Mouse (Mus musculus): ENCODE measurements around the gene Wdr73. TPM values are rescaled to one million over a fixed set of nuclear protein-coding genes. Genes with fewer than 3 reads are reported as not detected.

The Wdr73 gene
- polyA plus RNA-seq, 1 experiment from 2014 or later: 21.6 TPM

DNA sequence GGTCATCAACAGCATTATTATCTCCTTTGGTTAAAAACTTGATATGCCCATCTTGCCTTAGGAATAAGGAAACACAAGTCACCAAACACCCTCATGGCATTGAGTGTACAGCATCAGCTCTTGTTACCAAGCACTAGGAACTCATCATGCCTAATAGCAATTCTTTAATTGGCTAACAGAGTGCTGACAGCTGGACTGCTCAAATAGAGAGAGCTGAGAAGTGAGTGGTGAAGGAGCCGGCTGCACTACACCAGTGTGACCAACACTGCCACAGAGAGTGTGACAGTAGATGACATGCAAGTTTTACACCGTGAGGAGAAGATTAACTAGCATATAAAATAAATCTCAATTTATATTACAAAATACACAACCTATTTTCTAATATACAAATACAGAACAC, 22.1 kb upstream of the Wdr73 start:
- peaks cover 11% of the 10 kb centered on the region for H3K36me3 ChIP-seq (ENCODE audit: control insufficient read depth, insufficient read depth, low read length)
- H3K4me2 ChIP-seq: no peak overlapping the region
- no peak overlapping the region for H3K9ac ChIP-seq (ENCODE audit: low read depth, low read length)
- no peak for ATAC-seq (replicated peaks; ENCODE audit: insufficient number of reproducible peaks, low FRiP score, low TSS enrichment)
- no peak overlapping the region for H3K27ac ChIP-seq (ENCODE audit: low read depth, low read length)
- no peaks in the 10 kb centered on the region for H3K27me3 ChIP-seq (ENCODE audit: control insufficient read depth, insufficient read depth, low read length)
- no peaks in the 10 kb centered on the region for H3K9me3 ChIP-seq (replicated peaks; ENCODE audit: control insufficient read depth, low read length)
- no peak overlapping the region for H3K4me3 ChIP-seq (ENCODE audit: low read depth, low read length)
- H3K4me1 ChIP-seq (ENCODE audit: control insufficient read depth, insufficient read depth, low read length): no peaks in the 10 kb centered on the region
- WGBS (ENCODE audit: insufficient replicate concordance): 67% methylated on average over 2 of the region's 2 CpGs

DNA sequence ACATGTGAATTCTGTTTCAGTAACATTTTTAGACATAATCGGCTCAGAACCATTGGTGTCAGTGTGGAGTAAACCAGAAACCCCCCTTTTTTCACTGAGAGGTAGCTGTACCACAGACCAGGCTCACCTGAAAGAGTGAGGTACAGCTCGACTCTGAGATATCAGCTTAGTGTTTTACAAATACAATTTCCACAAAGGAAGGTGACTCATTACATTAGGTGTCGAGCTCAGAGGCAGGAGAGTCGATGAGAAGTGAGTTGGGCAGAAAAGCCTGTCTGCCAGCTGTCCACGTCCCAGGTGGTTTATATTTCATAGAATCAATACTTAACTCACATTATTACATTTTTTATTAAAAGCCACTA, 18.6 kb upstream of the Wdr73 start:
- Histone ChIP-seq H3K27ac (ENCODE audit: low read depth, low read length) (no peak overlapping the region), H3K9ac (ENCODE audit: low read depth, low read length) (no peak overlapping the region), H3K36me3 (ENCODE audit: control insufficient read depth, insufficient read depth, low read length) (peaks cover 17% of the 10 kb centered on the region), H3K9me3 (replicated peaks; ENCODE audit: control insufficient read depth, low read length) (no peaks in the 10 kb centered on the region), H3K4me1 (ENCODE audit: control insufficient read depth, insufficient read depth, low read length) (no peaks in the 10 kb centered on the region), H3K27me3 (ENCODE audit: control insufficient read depth, insufficient read depth, low read length) (no peaks in the 10 kb centered on the region), H3K4me3 (ENCODE audit: low read depth, low read length) (no peak overlapping the region), H3K4me2 (no peak overlapping the region)
- WGBS (ENCODE audit: insufficient replicate concordance): 89% methylated on average over 5 of the region's 5 CpGs
- no peak for ATAC-seq (replicated peaks; ENCODE audit: insufficient number of reproducible peaks, low FRiP score, low TSS enrichment)

DNA sequence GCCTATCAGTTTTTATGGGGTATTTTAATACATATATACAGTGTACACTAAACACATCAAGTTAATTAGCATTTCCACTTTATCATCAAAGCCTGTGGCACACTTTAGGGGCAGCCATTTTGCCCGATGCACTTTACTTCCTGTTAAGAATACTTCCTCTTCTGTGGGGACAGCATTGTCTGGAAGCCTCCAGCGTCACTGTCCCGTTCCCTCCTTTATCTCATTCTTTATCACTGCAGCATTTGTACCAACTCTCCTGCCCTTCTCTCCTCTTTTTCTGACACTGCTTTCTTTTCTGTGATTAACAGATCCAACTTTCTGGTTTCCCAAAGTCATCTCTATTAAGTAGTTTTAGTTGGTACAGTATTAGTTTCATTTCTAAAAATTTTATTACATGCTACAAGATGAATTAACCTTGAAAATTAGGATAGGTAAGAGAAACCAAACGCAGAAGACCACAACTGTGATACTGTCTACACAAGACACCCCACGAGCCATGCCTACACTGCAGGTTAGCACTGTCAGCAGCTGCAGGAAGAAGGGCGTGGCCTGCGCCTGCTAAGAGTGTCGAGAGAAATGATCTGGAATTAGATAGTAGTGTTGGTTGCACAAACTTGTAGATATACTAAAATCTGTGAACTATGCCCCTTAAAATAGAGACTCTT, 18.0 kb upstream of the Wdr73 start:
- Histone ChIP-seq H3K4me1 (ENCODE audit: control insufficient read depth, insufficient read depth, low read length) (no peaks in the 10 kb centered on the region), H3K4me3 (ENCODE audit: low read depth, low read length) (no peak overlapping the region), H3K36me3 (ENCODE audit: control insufficient read depth, insufficient read depth, low read length) (peaks cover 15% of the 10 kb centered on the region), H3K4me2 (no peak overlapping the region), H3K27ac (ENCODE audit: low read depth, low read length) (no peak overlapping the region), H3K9me3 (replicated peaks; ENCODE audit: control insufficient read depth, low read length) (no peaks in the 10 kb centered on the region), H3K9ac (ENCODE audit: low read depth, low read length) (no peak overlapping the region), H3K27me3 (ENCODE audit: control insufficient read depth, insufficient read depth, low read length) (no peaks in the 10 kb centered on the region)
- ATAC-seq (replicated peaks; ENCODE audit: insufficient number of reproducible peaks, low FRiP score, low TSS enrichment): no peak
- 63% methylated on average over 8 of the region's 8 CpGs for WGBS (ENCODE audit: insufficient replicate concordance)

DNA sequence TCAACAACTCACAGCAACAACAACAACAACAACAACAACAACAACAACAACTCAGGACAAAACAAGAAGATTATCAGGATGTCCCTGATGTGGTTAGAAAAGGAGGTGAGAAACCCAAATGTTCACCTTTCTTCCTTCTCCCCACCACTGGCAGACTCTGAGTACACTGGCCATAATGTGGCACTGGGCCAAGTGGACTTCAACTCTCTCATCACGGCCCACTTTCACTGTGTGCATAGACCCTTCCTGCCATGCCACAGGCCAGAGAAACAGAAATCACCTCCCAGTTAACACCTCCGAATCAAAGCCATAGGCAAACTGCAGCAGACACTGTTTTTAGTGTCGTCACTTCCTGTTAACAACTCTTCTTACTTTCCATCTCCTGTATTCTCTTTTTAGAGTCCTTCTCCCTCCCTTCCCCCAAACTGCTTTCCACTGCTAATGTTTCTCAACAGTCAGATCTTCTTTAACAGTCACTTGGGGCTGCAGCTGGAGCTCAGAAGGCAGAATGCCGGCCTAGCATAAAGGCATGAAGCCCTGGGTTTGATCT, 16.9 kb upstream of the Wdr73 start:
- Histone ChIP-seq H3K27me3 (ENCODE audit: control insufficient read depth, insufficient read depth, low read length) (no peaks in the 10 kb centered on the region), H3K9ac (ENCODE audit: low read depth, low read length) (no peak overlapping the region), H3K9me3 (replicated peaks; ENCODE audit: control insufficient read depth, low read length) (no peaks in the 10 kb centered on the region), H3K4me1 (ENCODE audit: control insufficient read depth, insufficient read depth, low read length) (no peaks in the 10 kb centered on the region), H3K36me3 (ENCODE audit: control insufficient read depth, insufficient read depth, low read length) (peaks cover 15% of the 10 kb centered on the region), H3K4me3 (ENCODE audit: low read depth, low read length) (no peak overlapping the region), H3K4me2 (no peak overlapping the region), H3K27ac (ENCODE audit: low read depth, low read length) (no peak overlapping the region)
- WGBS (ENCODE audit: insufficient replicate concordance): 74% methylated on average over 4 of the region's 4 CpGs
- ATAC-seq (replicated peaks; ENCODE audit: insufficient number of reproducible peaks, low FRiP score, low TSS enrichment): no peak

DNA sequence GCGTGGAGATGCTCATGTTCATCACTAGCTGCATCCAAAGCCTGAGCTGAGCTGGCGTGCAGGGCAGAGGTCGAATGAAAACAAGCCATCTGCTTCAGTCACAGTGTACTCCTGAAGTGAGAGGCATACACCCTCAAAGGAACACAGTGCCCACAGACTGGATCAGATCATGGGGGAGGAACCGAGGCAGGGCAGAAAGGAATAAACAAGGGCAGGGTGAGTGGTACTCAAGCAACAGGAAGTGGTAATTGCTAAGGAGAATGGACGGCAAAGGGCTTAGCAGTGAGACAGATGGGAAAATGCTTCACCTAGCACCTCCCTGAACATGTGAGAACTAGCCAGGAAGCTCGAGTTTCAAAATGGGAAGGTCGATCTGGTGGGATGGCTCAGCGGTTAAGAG, 11.4 kb upstream of the Wdr73 start:
- Histone ChIP-seq H3K4me2 (no peak overlapping the region), H3K27me3 (ENCODE audit: control insufficient read depth, insufficient read depth, low read length) (no peaks in the 10 kb centered on the region), H3K36me3 (ENCODE audit: control insufficient read depth, insufficient read depth, low read length) (peaks cover 23% of the 10 kb centered on the region), H3K27ac (ENCODE audit: low read depth, low read length) (no peak overlapping the region), H3K4me3 (ENCODE audit: low read depth, low read length) (no peak overlapping the region), H3K4me1 (ENCODE audit: control insufficient read depth, insufficient read depth, low read length) (no peaks in the 10 kb centered on the region), H3K9ac (ENCODE audit: low read depth, low read length) (no peak overlapping the region), H3K9me3 (replicated peaks; ENCODE audit: control insufficient read depth, low read length) (no peaks in the 10 kb centered on the region)
- ATAC-seq (replicated peaks; ENCODE audit: insufficient number of reproducible peaks, low FRiP score, low TSS enrichment): no peak
- WGBS (ENCODE audit: insufficient replicate concordance): 88% methylated on average over 8 of the region's 8 CpGs

DNA sequence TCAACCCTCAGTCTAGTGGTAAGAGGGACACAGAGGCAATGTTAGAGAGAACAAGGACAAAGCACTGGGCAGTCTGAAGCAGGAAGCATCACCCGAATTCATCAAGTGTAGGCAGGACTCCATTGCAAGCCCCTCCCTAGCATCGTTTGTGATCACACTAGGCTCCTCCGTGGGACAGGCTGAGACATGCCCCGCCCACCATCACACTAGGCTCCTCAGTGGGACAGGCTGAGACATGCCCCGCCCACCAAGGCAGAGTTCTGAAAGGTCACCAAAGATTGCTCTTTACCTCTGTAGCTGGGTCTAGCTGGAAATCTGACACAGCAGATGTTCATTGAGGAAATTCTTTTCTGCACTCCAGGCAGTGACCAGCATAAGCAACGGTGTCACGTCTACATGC, 10.0 kb upstream of the Wdr73 start:
- no peaks in the 10 kb centered on the region for H3K27me3 ChIP-seq (ENCODE audit: control insufficient read depth, insufficient read depth, low read length)
- ATAC-seq (replicated peaks; ENCODE audit: insufficient number of reproducible peaks, low FRiP score, low TSS enrichment): no peak
- H3K4me1 ChIP-seq (ENCODE audit: control insufficient read depth, insufficient read depth, low read length): no peaks in the 10 kb centered on the region
- H3K27ac ChIP-seq (ENCODE audit: low read depth, low read length): no peak overlapping the region
- no peak overlapping the region for H3K9ac ChIP-seq (ENCODE audit: low read depth, low read length)
- H3K4me3 ChIP-seq (ENCODE audit: low read depth, low read length): no peak overlapping the region
- 77% methylated on average over 7 of the region's 7 CpGs for WGBS (ENCODE audit: insufficient replicate concordance)
- no peak overlapping the region for H3K4me2 ChIP-seq
- peaks cover 20% of the 10 kb centered on the region for H3K36me3 ChIP-seq (ENCODE audit: control insufficient read depth, insufficient read depth, low read length)
- no peaks in the 10 kb centered on the region for H3K9me3 ChIP-seq (replicated peaks; ENCODE audit: control insufficient read depth, low read length)

DNA sequence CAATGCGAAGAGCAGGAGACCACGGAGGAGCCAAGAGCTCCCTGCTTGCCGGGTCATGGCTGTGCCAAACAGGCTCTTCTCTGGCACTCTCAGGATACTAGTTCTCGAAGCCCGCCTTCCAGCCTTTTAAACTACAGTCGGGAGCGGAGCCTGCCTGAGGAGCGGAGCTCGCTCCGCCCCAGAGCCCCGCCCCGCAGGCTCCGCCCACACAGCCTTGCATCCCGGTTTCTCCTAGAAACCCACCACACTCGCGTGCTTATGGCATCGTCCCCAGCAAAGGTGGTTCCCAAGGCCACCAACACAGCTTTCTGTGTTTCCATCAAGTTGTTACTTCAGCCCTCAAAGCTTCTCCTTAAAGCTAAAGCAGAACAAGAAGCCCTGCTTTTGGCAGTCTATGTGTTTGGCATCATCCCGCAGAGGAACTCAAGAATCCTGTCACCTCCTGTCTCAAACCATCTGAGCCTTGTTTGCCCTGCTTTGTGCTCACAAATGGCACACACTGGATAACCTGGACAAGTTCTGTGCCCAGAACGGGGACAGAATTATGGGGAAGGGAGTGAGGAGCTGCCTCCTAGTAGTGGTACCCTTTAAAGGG, 3.9 kb upstream of the Wdr73 start, which contains the start of gene Nmb:
TSS of gene Nmb (minus strand) at position 156 of the 595 bp plus-strand sequence.
- 0 out of 2 replicates have a peak, but pooled peaks cover 2% of the 10 kb centered on the region for H3K36me3 ChIP-seq (ENCODE audit: control insufficient read depth, insufficient read depth, low read length)
- ATAC-seq (replicated peaks; ENCODE audit: insufficient number of reproducible peaks, low FRiP score, low TSS enrichment): no peak
- H3K9ac ChIP-seq (ENCODE audit: low read depth, low read length): peak within 1 kb of the TSS; percentile 77
- peaks cover 8% of the 10 kb centered on the region; the same call in 1 of the 2 replicates for H3K4me1 ChIP-seq (ENCODE audit: control insufficient read depth, insufficient read depth, low read length)
- H3K4me3 ChIP-seq (ENCODE audit: low read depth, low read length): peak within 1 kb of the TSS; percentile 50
- H3K9me3 ChIP-seq (replicated peaks; ENCODE audit: control insufficient read depth, low read length): no peaks in the 10 kb centered on the region
- 3% methylated on average over 19 of the region's 19 CpGs for WGBS (ENCODE audit: insufficient replicate concordance)
- H3K4me2 ChIP-seq: peak within 1 kb of the TSS; percentile 99
- H3K27me3 ChIP-seq (ENCODE audit: control insufficient read depth, insufficient read depth, low read length): no peaks in the 10 kb centered on the region
- H3K27ac ChIP-seq (ENCODE audit: low read depth, low read length): no peak within 1 kb of the TSS

DNA sequence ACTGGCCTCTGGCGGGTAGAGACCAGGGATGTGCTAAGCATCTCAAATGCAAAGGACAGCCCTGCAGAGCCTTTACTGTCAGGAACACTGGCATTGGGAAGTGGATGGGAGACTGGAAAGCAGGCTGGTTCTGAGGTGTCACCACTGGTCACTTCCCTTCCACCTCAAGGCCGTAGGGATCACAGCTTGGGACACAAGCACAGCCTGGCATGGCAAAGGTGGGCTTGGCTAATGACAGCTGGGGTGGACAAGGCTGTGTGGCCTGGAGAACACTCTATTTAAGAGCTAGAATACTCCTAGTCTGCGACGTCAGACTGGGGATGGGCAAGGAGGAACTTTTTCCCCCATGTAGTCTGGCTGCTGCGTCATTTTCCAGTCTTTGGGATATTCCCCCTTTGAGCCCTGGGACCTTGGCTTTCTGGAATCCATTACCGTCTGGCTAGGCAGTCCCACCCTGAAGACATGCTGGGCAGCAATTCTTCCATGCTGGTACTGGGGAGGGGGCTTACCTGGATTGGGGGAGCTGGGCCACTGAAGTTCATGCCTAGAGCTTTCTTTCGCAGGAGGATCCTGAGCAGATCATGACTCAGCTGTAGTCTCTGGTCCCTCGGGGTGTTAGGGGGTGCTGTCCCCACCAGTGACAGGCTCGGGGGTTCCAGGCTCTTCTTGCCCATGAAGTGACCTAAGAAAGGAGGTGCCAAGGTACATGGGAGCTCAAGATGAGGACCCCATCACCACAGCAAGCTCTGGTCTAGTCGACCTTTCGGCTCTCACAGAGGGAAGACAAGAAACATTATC, 2.8 kb upstream of the Wdr73 start:
- no peak overlapping the region; the same call in 1 of the 2 replicates for H3K4me2 ChIP-seq
- no peak overlapping the region for H3K27ac ChIP-seq (ENCODE audit: low read depth, low read length)
- no peak for ATAC-seq (replicated peaks; ENCODE audit: insufficient number of reproducible peaks, low FRiP score, low TSS enrichment)
- H3K9ac ChIP-seq (ENCODE audit: low read depth, low read length): no peak overlapping the region
- no peak overlapping the region for H3K4me3 ChIP-seq (ENCODE audit: low read depth, low read length)
- H3K9me3 ChIP-seq (replicated peaks; ENCODE audit: control insufficient read depth, low read length): no peaks in the 10 kb centered on the region
- 81% methylated on average over 11 of the region's 11 CpGs for WGBS (ENCODE audit: insufficient replicate concordance)
- no peaks in the 10 kb centered on the region for H3K36me3 ChIP-seq (ENCODE audit: control insufficient read depth, insufficient read depth, low read length)
- H3K27me3 ChIP-seq (ENCODE audit: control insufficient read depth, insufficient read depth, low read length): no peaks in the 10 kb centered on the region
- H3K4me1 ChIP-seq (ENCODE audit: control insufficient read depth, insufficient read depth, low read length): peaks cover 8% of the 10 kb centered on the region; the same call in 1 of the 2 replicates

Measured in heart, embryonic 11.5 days (tissue).